Mouse (Mus musculus) C2C12 (cell line): ENCODE measurements around the gene Fkbp5.

Experiments used
- CTCF ChIP-seq: IDR thresholded peaks from one replicate; pipeline ENCODE4 v1.5.1; 2011; ENCODE audit not compliant: control insufficient read depth, insufficient read depth, insufficient read length
- USF1 ChIP-seq: IDR thresholded peaks from one replicate; pipeline ENCODE4 v1.6.1; 2011; ENCODE audit warnings: low read depth, mild to moderate bottlenecking, control low read depth, moderate library complexity

DNA sequence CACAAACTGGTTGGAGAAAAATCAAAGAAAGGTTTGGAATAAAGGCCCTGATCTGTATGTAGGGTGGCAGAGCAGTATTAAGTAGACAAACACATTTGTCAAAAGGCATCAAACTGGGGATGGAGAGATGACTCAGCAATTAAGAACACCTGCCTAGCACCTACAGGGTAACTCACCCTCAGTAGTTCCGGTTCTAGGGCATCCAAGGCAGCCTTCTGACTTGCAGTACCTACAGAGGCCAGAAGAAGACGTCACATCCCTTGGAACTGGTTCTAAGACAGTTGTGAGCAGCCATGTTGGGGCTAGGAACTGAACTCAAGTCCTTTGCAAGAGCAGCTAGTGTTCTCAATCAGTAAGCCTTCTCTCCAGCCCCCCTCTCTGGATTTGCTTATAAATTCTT, 18.1 kb downstream of the Fkbp5 start:
- TF ChIP-seq USF1 (no peak), CTCF (no peak)
